Mouse (Mus musculus): ENCODE results near the gene Galr2.

Gene Galr2

DNA sequence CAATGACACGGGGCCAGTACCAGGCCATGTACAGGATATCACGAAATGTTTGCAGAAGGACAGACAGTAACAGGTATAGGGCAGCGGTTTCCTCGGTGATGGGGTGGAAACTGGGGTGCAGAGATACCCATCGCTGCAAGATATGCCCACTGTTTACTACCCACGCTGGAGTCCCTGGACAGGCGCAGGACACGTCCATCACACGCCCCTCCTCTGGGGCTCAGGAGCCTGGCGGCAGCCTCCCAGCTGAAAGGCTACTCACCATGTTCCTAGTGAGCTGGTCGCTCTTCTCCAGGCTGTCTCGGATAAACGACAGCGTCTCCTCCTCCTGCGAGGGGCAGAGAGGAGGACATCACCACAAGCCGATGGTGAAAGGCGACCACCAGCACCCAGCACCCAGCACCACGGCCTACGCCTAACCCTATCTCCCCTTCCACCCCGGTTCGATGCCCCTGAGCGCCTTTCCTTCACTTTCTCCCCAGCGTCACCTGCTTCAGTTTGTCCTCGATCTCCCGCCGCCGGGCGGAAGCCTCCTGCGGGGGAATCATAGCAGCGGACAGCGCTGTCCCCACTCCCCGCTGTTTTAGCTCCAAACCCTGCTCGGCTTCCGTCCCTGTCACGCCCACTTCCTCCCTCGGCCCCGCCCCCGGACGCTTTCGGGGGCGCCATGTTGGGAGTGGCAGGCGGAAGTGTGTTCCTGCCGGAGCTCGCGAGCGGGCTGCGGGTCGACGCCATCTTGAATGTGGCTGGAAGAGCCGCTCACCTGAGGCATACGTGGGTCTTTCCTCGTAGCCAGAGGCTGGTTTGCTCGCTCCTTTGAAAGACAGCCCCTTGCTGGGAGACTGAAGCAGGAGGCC, 25.6 kb downstream of the Galr2 start:
- peak; percentile 85 for DNase-seq (ENCODE audit: low read depth, low spot score)

DNA sequence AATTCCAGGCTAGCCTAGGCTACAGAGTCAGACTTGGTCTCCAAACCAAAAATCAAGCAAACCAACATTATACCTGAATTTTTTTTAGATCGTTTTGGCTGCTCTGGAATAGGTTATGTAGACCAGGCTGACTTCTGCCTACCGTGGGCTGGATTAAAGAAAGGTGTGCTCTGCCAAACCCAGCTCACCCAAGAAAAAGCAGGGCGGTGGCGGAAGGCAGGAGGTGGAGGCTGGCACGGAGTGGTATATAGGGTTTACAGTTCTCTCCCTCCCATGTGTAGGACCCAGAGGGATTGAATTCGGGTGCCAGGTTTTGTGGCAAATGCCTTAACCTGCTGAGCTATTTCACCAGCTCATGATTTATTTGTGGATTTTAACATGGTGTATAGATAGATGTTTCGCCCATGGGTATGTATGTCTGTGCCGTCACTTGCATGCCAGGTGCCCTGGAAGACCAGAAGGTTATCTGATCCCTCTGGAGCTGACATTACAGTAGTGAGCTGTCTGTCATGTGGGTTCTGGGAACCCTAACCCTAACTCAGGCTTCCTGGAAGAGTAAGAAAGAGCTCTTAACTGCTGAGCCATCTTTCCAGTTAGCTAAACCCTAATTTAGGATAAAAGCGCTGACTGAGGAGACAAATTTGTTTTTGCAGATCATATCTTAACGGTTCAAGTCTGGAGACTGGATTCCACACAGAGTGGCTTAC, 26.4 kb downstream of the Galr2 start, which contains the start of gene Exoc7:
Exoc7 (minus strand) TSS at position 215 of the 707 bp plus-strand sequence.
- no peak for DNase-seq (ENCODE audit: low read depth, low spot score)

DNA sequence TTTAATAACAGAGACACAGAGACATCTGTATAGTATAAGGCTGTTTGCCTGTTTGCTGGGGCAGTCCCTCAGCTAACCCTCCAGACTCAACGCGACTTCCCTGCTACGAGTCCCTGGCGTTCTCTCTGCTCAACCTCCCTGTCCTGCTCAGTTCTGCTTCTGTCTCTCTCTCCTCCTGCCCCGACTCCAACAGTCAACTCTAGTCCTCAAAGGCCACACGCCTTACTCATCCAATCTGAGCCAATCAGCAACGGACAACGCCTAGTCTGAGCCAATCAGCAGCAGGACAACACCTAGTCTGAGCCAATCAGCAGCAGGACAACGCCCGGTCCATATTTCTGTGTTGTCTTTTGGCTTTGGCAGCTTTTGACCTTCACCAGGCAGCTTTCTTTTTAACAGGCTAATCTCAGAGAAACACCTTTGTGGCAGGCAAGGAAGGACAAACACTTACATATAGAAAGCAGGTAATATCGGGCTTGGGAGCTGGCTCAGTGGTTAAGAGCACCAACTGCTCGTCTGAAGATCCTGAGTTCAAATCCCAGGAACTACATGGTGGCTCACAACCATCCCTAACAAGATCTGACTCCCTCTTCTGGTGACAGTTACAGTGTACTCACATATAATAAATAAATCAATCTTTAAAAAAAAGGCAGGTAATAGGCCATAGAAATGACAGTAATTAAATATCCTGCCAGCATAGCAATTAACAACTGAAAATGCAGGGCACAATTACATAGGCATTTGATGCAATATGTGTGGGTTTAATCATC, 27.2 kb downstream of the Galr2 start:
- DNase-seq (ENCODE audit: low read depth, low spot score): no peak

DNA sequence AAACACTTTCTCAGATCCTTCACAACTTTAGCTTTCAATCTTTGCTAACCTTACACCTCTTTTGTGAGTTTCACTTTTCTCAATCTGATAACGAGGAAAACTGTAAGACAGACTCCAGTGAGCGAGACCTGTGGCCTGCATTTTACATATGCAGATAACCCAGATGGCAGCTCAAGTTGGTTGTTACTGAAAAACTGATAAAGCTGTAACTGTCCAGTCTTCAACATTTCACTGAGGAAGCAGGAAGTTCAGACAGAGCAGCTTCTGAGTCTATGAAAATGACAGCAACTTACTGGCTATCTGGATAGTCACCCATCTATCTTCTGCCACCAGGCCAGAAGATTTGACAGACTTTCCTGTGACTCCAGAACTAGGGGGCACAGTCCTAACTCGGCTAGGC, 28.9 kb downstream of the Galr2 start:
- DNase-seq (ENCODE audit: low read depth, low spot score): no peak

DNA sequence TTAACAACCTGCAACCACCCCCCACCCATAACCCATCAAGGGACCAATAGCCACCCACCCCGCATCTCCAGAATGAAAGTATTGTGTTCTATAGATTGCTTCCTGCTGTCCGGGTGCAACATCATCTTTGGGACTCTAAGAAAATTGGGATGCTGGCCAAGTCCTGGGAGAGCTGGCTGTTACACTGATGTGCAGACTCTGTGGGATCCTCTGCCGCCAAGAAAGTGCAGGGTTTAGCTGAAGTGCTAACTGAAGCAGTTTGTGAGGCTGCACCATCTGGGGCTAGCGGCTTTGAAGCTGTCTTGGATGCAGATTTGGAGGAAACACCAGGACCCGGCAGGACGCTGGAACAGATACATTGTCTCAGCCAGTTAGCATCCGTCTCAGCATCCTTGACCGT, 30.4 kb downstream of the Galr2 start:
- no peak for DNase-seq (ENCODE audit: low read depth, low spot score)

DNA sequence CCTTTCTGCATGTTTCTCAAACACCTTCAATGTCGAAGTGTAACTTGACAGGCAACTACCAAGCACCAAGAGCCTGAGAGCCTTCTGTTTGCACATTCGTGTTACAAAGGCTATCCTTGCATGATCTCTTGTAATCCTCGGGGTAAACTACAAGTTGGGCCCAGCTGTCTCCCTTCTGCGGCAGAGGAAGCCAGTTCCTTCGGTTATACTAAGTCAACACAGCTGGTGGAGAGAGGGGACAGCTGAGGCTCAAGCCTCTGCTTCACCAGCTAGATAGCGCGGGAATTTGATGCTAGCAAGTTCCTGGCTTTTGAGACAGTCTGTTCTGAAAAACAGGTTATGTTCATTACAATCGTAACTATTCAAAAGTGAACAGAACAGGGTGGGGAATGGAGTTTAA, 31.6 kb downstream of the Galr2 start:
- DNase-seq (ENCODE audit: low read depth, low spot score): no peak

DNA sequence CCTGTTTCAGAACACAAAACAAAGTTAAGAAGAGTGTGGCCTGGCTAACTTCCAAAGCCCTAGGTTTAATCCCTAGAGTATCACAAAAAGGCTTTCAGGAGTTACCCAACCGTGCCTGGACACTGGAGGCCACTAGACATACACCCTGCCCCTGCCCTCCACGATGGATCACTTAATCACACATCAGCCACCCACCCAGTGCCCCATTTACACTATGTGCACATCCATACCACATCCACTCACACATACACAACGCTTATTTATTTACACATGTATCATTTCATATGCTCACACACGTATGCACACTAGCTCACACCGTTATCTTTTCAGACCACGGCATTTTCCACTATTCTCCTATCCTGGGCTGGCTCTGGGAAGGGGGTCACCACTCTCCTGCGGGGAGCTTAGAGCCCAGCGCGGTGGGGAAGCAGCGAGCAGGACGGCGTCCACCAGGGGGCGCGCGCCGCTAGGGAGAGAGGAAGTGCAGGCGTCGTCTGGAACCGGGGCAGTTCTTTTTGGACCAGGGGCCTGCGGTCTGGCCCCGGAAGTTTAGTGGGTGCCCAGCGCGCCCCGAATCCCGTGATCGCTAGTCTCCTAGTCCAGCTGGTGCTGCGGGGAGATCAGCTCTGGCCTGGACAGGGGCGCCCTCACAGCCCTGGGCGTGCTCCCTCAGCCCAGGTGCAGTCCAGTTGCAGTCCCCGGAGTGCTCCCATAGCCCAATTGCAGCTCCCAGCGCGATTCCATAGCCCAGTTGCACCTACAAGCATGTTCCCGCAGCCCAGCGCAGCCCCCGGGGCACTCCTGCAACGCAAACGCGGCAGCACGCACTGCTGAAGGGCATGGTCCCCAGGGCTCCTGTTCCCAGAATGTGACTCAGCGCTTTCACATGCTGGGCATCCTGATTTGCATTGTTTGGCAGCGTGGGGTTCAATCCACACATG, 38.2 kb downstream of the Galr2 start:
- no peak for DNase-seq (ENCODE audit: low read depth, low spot score)

DNA sequence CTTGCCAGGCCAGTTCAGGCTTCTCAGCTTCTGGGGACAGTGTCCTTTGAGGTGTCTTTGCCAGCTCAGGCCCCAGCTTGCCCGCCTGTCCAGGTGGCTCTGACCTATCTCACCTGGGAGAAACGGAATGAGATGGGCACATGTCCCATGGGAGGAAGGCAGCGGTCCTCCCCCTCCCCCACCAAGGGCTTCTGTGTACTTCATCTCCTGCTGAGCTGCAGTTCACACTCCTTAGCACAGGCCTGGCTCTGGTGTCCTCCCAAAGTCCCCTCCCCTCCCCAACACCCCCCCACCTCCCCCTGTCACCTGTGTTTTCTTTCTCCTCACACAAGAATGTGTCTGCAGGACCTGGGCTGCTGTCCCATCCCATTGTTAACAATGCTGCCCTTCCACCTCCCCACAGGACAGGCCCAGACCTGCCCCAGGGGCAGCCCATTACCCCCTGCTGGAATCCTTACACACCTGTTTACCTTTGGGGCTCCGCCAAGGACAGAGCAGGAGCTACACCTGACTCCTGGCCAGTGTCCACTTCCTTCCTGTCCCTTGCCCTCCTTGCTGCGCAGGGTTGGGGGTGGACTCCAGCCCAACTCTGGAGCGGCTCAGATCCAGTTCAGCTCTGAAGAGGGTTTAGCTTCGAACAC, 46.3 kb downstream of the Galr2 start:
- DNase-seq (ENCODE audit: low read depth, low spot score): no peak

DNA sequence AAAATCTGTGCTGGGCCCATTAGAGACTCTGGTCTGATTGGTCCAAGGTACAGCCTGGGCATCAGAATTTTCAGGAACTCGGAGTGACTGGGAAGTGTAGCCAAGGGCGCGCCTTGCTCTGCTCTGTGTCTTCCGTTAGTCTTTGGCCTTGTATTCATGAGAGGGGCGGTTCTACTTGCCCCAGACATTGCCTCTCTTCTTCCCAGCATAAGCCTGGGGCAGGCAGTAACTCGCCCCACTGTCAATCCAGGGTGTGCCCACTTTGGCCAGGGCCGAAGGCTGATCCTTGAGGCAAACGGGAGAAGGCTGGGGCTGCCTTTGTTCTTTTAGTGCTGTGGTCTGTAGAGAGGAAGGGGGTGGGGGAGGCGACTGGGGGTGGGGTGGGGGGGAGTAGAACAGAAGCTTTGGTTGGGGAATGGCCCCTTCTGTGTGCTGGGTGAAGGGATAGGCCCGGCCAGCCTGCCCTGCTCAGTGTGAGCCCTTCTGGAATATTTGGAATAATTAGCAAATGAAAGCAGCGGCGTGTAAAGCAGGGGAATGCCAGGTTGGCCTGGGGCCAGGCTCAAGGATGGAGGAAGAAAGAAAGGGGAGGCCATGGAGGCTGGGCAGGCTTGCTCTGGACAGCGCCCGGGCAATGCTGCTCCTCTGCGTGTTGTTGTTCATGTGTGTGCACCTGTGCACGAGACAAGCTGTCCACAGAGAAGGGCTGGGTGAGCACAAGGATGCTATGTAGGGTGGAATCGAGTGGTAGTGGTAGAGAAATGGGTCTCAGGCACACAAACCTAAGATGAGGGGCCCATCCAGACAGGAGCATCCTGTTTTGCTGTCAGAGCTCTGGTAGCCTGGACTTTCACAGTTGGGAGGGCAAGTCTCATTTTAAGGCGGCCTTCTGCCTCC, 48.8 kb downstream of the Galr2 start:
- no peak for DNase-seq (ENCODE audit: low read depth, low spot score)

DNA sequence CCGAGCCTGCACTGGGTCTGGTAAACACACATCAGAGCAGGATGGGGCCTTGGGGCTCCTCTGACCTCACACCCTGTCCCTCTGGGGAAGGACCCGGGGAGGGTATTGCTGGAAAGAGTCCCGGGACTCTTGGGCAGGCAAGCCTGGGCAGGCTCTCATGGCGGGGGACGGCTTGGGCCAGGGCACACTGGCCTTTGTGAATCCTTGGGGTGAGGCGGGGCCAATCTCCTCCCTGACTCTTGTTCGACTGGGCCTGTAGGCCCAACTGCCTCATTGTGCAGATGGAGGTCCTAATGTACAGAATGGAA, 49.4 kb downstream of the Galr2 start:
- no peak for DNase-seq (ENCODE audit: low read depth, low spot score)

DNA sequence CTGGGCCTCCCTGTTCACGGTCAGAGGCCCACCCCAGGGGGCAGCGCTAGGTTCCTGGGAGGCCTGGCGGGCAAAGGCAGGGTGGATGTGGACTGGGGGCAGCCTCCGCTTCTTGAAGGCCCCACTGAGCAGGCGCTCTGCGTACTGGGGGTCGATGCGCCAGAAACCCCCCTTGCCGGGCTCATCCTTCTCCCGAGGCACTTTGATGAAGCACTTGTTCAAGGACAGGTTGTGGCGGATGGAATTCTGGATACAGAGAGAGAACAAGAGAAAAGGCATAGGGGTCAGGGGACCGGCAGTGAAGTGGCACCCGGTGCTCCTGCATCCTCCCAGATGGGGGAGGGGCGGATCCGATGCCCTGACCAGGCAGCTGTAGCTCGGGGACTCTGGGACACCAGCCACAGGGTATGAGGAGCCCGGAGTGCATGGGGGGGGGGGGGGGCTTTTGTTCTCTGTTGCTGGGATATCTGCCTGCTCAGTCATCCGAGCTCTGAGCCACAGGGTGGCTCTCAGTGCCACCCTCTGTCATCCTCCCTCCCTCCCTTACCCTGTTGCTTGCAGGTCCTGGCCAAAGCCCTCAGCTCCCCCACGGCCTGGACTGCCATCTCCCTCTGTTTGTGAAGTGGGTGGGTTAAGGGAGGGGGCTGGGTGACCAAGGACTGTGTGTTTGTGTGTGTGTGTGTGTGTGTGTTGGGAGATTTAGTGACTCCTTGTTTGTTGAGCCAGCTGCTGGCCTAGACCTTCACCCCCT, 51.7 kb downstream of the Galr2 start:
- DNase-seq (ENCODE audit: low read depth, low spot score): no peak

DNA sequence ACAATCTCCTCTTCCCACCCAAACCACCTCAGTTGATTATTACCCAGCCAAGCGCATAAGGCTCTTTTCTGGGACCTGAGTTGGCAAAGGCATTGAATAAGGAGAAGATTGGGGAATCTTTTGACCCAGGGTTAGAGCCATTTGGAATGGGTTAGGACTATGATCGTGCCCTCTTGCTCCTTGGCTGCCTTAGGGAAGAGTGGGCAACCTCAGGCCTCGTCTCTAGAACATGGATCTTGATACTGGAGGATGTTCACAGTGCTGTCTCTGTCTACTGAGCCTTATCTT, 52.2 kb downstream of the Galr2 start:
- DNase-seq (ENCODE audit: low read depth, low spot score): no peak
